Mouse (Mus musculus) heart, embryonic 13.5 days (tissue): Measurements from ENCODE around the gene Kyat3. TPM values are rescaled to one million over a fixed set of nuclear protein-coding genes. Genes with fewer than 3 reads are reported as not detected.
"Not testable (repeated sequence)": the region's sequence is repeated elsewhere in the genome, so short reads cannot be mapped to it uniquely, and the experiment has no call there.

ENCODE experiments used
- ATAC-seq: fragments of 200-750 bp; cut with Nextera tagmentation; 2 replicates; pipeline ENCODE4 v1.8.0; 2017; ENCODE audit warnings: moderate TSS enrichment; ENCODE audit not compliant: insufficient number of reproducible peaks, low FRiP score, low TSS enrichment; ENCODE audit errors: extremely low read depth
- H3K27ac ChIP-seq: fragments of 300-500 bp; sonication (generic); replicated peaks from 2 replicates; pipeline ENCODE4 v1.5.1; 2015; ENCODE audit warnings: moderate library complexity, mild to moderate bottlenecking, inconsistent platforms
- H3K27me3 ChIP-seq: fragments of 300-500 bp; sonication (generic); replicated peaks from 2 replicates; pipeline ENCODE4 v1.6.1; 2015; ENCODE audit warnings: mild to moderate bottlenecking, inconsistent platforms
- H3K36me3 ChIP-seq: fragments of 300-500 bp; sonication (generic); 2 replicates; pipeline ENCODE4 v1.6.1; 2015; ENCODE audit warnings: mild to moderate bottlenecking, inconsistent platforms
- H3K4me1 ChIP-seq: fragments of 300-500 bp; sonication (generic); 2 replicates; pipeline ENCODE4 v1.6.1; 2015; ENCODE audit warnings: inconsistent platforms
- H3K4me2 ChIP-seq: fragments of 300-500 bp; sonication (generic); 2 replicates; pipeline ENCODE4 v1.6.1; 2015; ENCODE audit warnings: inconsistent platforms, mild to moderate bottlenecking, moderate library complexity
- H3K4me3 ChIP-seq: fragments of 300-500 bp; sonication (generic); 2 replicates; pipeline ENCODE4 v1.5.1; 2015; ENCODE audit warnings: moderate library complexity, mild to moderate bottlenecking, inconsistent platforms
- H3K9ac ChIP-seq: fragments of 300-500 bp; sonication (generic); 2 replicates; pipeline ENCODE4 v1.6.1; 2015; ENCODE audit warnings: inconsistent platforms, mild to moderate bottlenecking, moderate library complexity
- H3K9me3 ChIP-seq: fragments of 300-500 bp; sonication (generic); 2 replicates; pipeline ENCODE4 v1.6.1; 2016; ENCODE audit warnings: inconsistent platforms
- WGBS: fragments of 180-500 bp; shearing (Covaris S2); methylation state at CpG from one replicate; pipeline ENCODE4 v1.1.7; 2015; ENCODE audit warnings: mixed read lengths; 5-methylcytosine and 5-hydroxymethylcytosine counted together
- polyA plus RNA-seq: library from polyadenylated mRNA; unstranded; fragments of >200 nt; fragmentation: Nextera tagmentation; extraction: Ambion mirVana; gene quantifications from 2 replicates; pipeline ENCODE4 v1.2.1, GENCODE M21; 2015

Kyat3 gene
- polyA plus RNA-seq, result 11.1 and 12.0 TPM in 2 replicates

DNA sequence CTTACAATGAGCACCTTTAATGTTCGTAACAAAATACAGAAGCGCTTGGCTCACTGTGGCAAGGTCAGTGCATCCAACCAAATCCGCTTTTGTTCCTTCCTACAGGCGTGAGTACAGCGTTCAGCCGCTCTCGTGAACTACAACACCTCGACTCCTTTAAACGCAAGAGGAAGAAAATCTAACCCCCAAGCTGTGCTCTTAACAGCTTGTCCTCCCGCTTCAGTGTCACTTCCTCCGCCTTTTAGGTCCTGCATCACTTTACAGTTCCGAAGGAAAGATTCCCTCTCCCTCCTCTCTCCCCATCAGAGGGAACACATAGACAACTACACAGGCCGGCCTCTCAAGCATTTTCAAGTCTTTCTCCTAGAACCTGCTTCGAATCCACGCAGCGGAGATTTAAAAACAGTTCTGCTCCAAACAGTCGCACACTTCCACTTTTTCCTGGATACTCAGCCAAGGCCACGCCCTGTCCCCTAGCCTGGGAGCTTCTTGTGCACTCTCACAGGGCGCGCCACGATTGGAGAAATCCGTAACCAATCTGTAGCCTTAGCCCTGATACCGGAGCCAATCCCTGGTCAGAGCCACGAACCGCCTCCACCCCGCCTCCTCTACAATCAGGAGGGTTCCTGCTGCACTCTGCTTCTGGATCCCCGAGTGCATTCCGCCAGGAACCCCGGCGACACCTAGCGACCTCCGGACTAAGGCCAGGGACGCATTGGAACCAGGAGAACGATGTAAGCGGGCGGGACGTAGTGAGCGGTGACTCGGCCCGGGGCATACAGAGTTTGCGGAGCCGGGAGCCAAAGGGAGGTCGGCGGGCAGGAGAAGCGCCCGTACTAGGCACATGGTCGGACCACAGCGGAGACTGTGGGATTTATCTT is at the start of gene Kyat3:
Gene Kyat3 (plus strand): TSS at position 610 of the 881 bp plus-strand sequence.
- Histone ChIP-seq H3K27ac (peak within 1 kb of the TSS; percentile 78), H3K4me1 (peaks cover 19% of the 10 kb centered on the region), H3K9me3 (no peaks in the 10 kb centered on the region), H3K27me3 (no peaks in the 10 kb centered on the region), H3K9ac (peak within 1 kb of the TSS; percentile 82), H3K4me2 (peak within 1 kb of the TSS; percentile 76), H3K4me3 (peak within 1 kb of the TSS; percentile 68), H3K36me3 (0 out of 2 replicates have a peak, but pooled peaks cover 5% of the 10 kb centered on the region)
- under 1% methylated on average over 48 of the region's 48 CpGs for WGBS
- peak; percentile 96 for ATAC-seq

DNA sequence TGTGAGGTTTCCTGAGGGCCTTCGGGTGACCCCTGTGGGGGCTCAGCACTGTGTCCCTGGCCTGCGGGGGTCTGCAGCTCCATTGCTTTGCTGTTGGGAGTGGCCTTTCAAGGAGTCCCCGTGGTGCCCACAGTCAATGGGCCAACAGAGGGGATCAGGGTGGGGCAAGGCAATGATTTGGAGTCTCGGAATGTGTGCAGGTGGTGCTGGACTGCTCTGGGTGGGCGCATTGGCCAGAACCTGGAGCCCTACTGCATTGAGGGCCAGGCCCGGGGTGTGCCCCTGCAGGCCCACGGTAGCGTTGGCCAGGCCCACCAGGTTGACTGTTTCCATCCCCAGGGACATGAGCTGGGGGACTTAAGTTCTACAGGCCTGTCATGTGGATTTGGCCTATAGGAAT is 36.1 kb upstream of the Kyat3 start:
- no peak for ATAC-seq

DNA sequence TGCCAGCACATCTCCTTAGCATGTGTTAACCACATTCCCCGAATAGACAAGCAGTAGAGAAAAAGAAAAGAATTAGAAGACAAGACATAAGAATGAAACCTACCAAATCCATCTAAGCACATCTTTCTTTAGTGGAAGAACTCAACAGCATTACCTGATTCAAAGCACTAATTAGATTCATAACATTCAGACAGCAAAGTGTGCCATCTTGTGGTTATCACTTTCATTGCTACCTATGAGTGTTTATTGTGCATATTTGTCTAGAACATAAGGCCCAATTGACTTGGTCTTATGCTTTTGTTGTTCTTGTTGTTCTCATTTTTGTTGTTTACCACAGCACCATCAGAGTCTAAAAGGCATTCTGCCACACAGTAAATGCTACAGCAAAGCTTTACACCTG is 26.2 kb upstream of the Kyat3 start:
- H3K9ac ChIP-seq, result no peak overlapping the region
- 0 out of 2 replicates have a peak, but pooled peaks cover 3% of the 10 kb centered on the region for H3K27me3 ChIP-seq
- WGBS, result 60% methylated on average over 1 of the region's 1 CpGs
- no peaks in the 10 kb centered on the region for H3K36me3 ChIP-seq
- no peaks in the 10 kb centered on the region for H3K9me3 ChIP-seq
- no peak overlapping the region for H3K4me3 ChIP-seq
- H3K27ac ChIP-seq, result no peak overlapping the region
- H3K4me1 ChIP-seq, result no peaks in the 10 kb centered on the region
- no peak for ATAC-seq
- H3K4me2 ChIP-seq, result no peak overlapping the region

More for the DNA sequence above, 36.1 kb upstream of the Kyat3 start:
- Histone ChIP-seq H3K4me3 (no peak overlapping the region), H3K27ac (no peak overlapping the region), H3K27me3 (no peaks in the 10 kb centered on the region), H3K36me3 (no peaks in the 10 kb centered on the region), H3K9me3 (peaks cover 9% of the 10 kb centered on the region; the same call in 1 of the 2 replicates), H3K4me1 (no peaks in the 10 kb centered on the region), H3K9ac (no peak overlapping the region), H3K4me2 (no peak overlapping the region)
- 85% methylated on average over 8 of the region's 8 CpGs for WGBS

DNA sequence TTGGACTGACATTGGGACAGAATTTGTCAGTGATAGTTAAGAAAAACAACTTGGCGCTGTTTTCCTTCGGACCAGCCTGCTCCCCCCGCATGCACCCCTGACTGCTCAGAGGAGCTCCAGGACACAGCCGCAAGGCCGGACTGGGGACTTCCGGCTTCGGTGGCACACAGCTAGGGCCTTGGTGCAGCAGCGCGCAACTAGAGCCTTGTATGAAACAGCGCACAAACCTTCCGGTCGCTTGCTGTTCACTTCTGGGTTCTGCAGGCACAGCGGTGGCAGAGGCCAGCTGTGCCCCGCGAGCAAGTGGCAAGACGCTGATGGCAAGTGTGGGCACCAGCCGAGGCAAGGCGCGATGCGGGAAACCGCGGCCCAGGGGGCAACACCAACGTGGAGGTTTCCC is 12.9 kb upstream of the Kyat3 start:
- no peaks in the 10 kb centered on the region for H3K36me3 ChIP-seq
- H3K4me3 ChIP-seq, result peak overlapping the region; percentile 40
- peak overlapping the region; percentile 67 for H3K4me2 ChIP-seq
- H3K9ac ChIP-seq, result peak overlapping the region; percentile 54; the same call in 1 of the 2 replicates
- ATAC-seq, result no peak
- no peaks in the 10 kb centered on the region for H3K27me3 ChIP-seq
- H3K4me1 ChIP-seq, result 0 out of 2 replicates have a peak, but pooled peaks cover 5% of the 10 kb centered on the region
- WGBS, result 46% methylated on average over 23 of the region's 23 CpGs
- no peak overlapping the region for H3K27ac ChIP-seq
- peaks cover 22% of the 10 kb centered on the region for H3K9me3 ChIP-seq

DNA sequence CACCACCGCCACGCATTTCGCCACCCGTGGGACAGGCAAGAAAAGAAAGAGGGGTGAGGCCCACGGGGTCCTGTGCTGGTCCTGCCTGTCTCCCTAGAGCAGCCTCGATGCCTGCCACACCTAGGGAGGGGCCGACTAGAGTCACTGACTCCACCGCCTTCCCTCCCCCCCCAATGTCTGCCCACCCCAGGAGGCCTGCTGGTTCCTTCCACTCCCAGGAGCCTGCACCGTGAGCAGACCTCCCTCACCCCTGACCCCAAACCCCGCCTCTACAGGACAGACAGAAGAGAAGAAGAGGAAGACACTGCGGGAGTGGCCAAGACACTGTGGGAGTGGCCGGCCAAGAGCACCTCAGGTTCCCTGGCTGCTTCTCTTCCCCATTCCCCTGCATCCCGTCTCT is 12.5 kb upstream of the Kyat3 start:
- H3K4me2 ChIP-seq, result peak overlapping the region; percentile 67
- no peak overlapping the region for H3K27ac ChIP-seq
- H3K9ac ChIP-seq, result peak overlapping the region; percentile 54; the same call in 1 of the 2 replicates
- no peaks in the 10 kb centered on the region for H3K27me3 ChIP-seq
- 0 out of 2 replicates have a peak, but pooled peaks cover 5% of the 10 kb centered on the region for H3K4me1 ChIP-seq
- peak overlapping the region; percentile 40 for H3K4me3 ChIP-seq
- no peaks in the 10 kb centered on the region for H3K36me3 ChIP-seq
- ATAC-seq, result no peak
- peaks cover 22% of the 10 kb centered on the region for H3K9me3 ChIP-seq
- WGBS, result 37% methylated on average over 13 of the region's 13 CpGs

DNA sequence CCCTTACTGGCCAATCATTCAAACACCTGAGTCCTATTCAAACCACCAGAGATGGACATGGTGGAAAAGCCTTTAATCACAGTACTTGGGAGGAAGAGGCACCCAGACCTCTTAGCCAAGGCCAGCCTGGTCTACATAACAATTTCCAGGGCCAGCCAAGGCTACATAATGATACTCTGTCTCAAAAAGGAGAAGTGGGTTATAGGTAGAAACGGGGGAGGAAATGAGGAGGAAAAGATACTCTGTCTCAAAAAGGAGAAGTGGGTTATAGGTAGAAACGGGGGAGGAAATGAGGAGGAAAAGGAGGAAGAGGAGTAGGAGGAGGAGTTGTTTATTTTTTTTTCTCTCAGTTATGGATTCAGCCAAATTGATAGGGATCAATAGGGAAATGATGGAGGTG is 4.3 kb upstream of the Kyat3 start:
- Histone ChIP-seq H3K36me3 (no peaks in the 10 kb centered on the region), H3K4me1 (peaks cover 13% of the 10 kb centered on the region), H3K27ac (no peak overlapping the region), H3K9ac (no peak overlapping the region), H3K9me3 (peaks cover 6% of the 10 kb centered on the region), H3K4me3 (no peak overlapping the region), H3K4me2 (no peak overlapping the region), H3K27me3 (no peaks in the 10 kb centered on the region)
- ATAC-seq, result no peak
- 66% methylated on average over 2 of the region's 2 CpGs for WGBS

DNA sequence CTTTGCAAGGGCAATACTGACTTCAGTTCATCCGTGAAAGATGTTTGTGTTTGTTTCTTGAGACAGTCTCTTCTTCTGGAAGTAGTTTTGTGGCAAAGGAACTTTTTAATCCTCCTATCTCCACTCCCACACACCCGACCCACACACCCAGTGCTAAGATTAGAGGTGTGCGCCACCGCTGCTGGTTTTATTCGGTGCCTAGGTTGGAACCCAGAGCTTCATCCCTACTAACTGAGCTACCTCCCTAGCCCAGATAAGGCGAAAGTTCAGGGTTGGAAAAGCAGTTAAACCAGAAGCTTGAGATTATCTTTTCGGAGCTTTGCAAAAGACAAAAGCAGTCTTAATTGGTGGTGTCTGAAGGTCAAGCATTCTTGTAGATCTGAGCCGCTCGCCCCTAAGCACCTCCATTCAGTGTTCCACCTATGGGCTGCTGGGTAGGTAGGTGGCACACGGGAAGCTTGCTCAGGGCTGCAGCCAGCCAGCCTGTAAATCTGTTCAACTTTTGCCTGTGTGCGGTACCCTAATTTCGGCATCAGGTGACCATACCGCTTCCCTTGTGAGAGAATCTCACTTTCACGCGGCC is 647 bp downstream of the Kyat3 start:
- Histone ChIP-seq H3K27ac (peak overlapping the region; percentile 32; the same call in 1 of the 2 replicates), H3K4me2 (peak overlapping the region; percentile 76), H3K36me3 (0 out of 2 replicates have a peak, but pooled peaks cover 5% of the 10 kb centered on the region), H3K9me3 (no peaks in the 10 kb centered on the region), H3K4me1 (peaks cover 19% of the 10 kb centered on the region), H3K27me3 (no peaks in the 10 kb centered on the region), H3K9ac (peak overlapping the region; percentile 77), H3K4me3 (peak overlapping the region; percentile 68)
- no peak for ATAC-seq
- 11% methylated on average over 15 of the region's 15 CpGs for WGBS

DNA sequence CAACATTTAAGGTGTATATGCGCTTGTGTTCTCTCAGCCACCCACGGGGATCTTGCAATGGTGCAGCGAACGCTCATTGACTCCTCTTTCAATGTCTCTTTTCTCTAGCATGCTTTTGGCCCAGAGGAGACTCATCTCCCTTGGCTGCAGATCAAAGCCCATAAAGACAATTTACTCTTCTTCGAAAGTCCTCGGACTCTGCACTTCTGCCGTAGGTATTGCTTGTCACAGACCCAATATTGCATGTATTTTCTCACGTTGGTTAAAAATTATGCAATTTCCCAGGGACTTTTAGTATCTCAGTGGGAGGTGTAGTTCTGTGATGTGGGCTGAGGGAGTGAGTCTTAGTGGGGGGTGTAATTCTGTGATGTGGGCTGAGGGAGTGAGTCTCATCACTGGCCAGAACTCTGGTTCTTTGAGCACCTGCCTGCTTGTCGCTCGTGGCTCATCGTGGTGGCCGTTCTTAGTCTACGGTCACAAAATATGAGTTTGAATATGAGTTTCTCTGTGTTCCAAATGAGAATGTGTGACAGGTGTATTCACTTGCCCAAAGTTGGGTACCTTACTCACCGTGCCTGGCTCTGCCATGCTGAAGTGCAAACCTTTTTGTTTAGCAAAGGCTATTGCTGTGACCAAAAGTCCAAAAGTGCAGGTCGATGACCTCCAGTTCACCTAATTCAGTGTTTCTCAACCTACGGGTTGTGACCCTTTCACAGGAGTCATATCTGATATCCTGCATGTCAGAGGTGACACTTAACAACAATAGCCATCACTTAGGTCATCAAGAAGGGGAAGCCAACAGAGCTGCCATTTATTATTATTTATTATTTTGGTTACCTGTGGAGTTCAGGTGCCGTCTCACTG is 6.0 kb downstream of the Kyat3 start:
- 85% methylated on average over 17 of the region's 17 CpGs for WGBS
- H3K36me3 ChIP-seq, result 0 out of 2 replicates have a peak, but pooled peaks cover 5% of the 10 kb centered on the region
- H3K9ac ChIP-seq, result no peak overlapping the region
- H3K9me3 ChIP-seq, result no peaks in the 10 kb centered on the region
- ATAC-seq, result no peak
- no peak overlapping the region for H3K27ac ChIP-seq
- H3K4me2 ChIP-seq, result no peak overlapping the region
- no peak overlapping the region for H3K4me3 ChIP-seq
- H3K4me1 ChIP-seq, result peaks cover 12% of the 10 kb centered on the region
- no peaks in the 10 kb centered on the region for H3K27me3 ChIP-seq

DNA sequence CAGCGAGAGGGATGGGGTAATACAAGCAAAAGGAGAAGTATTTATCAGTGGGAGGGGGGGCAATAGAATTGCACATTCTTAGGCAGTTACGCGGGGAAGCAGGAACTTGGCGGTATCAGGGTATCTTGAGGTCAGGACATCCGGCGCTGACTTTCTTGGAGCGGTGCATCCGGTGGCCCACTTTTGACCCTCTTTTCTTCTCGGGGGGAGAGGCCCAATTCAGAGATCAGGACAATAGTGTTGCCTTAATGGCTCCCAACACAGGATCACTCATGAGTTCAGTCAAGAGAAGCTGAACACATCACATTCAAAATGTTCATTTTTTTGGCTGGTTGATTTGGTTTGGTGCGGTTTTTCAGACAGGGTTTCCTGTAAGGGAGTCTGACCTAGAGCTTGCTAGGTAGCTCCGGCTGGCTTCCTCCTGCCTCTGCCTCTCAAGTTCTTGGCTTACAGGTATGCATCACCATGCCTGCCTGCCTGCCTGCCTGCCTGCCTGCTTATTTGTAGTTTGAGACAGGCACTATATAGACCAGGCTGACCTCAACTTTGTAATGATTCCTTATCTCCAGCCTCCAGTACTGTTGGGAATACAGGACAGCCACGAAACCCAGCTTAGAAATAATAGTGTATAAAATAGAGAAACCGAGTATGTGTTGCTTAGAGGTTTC is 7.5 kb downstream of the Kyat3 start:
- not testable (repeated sequence) for H3K9me3 ChIP-seq, H3K4me3 ChIP-seq, H3K27me3 ChIP-seq, ATAC-seq, H3K36me3 ChIP-seq, H3K4me1 ChIP-seq, H3K9ac ChIP-seq
- Histone ChIP-seq H3K4me2 (peak overlapping the region; percentile 32; the same call in 1 of the 2 replicates), H3K27ac (peak overlapping the region; percentile 48)
- 70% methylated on average over 13 of the region's 13 CpGs for WGBS

DNA sequence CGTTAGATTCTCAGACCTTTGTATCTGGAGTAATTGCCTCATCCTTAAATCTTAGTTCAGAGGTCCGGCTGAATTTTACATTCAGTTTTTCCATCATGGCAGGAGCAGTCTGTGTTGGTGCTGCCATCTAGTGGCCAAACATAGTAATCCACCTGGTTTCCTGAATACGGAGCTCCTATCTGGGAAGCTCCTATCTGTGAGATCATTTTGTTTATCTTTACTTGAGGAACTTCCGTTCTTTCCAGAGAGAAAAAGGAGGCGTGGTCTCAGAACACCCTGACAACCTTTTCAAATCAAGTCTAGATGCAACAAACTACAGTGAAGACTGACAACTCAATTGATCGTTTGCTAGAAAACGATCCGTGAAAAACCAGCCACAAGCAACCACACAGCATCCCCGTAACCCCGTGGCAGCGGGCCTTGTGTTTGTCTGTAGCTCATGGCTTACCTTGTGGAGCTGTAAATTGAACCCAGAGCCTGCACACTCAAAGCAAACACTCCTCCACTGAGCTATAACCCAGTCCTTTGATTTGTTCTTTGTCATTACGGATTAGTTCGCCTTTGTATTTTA is 8.1 kb downstream of the Kyat3 start:
- Histone ChIP-seq H3K9me3 (no peaks in the 10 kb centered on the region; the same call in 1 of the 2 replicates), H3K27ac (peak overlapping the region; percentile 48; the same call in 1 of the 2 replicates), H3K4me2 (peak overlapping the region; percentile 32; the same call in 1 of the 2 replicates), H3K9ac (no peak overlapping the region), H3K4me1 (peaks cover 10% of the 10 kb centered on the region), H3K4me3 (no peak overlapping the region), H3K36me3 (peaks cover 9% of the 10 kb centered on the region; the same call in 1 of the 2 replicates), H3K27me3 (no peaks in the 10 kb centered on the region)
- WGBS, result 39% methylated on average over 13 of the region's 13 CpGs
- ATAC-seq, result no peak
